Mouse (Mus musculus) CD4-positive helper T cell, adult 2 months (primary cell): ENCODE results near the gene Arhgef28.

Experiments
- DNase-seq: peaks from one replicate; pipeline ENCODE4 v3.0.0-alpha.2; 2012; ENCODE audit warnings: low read depth, missing footprints, low spot score

Arhgef28 gene

DNA sequence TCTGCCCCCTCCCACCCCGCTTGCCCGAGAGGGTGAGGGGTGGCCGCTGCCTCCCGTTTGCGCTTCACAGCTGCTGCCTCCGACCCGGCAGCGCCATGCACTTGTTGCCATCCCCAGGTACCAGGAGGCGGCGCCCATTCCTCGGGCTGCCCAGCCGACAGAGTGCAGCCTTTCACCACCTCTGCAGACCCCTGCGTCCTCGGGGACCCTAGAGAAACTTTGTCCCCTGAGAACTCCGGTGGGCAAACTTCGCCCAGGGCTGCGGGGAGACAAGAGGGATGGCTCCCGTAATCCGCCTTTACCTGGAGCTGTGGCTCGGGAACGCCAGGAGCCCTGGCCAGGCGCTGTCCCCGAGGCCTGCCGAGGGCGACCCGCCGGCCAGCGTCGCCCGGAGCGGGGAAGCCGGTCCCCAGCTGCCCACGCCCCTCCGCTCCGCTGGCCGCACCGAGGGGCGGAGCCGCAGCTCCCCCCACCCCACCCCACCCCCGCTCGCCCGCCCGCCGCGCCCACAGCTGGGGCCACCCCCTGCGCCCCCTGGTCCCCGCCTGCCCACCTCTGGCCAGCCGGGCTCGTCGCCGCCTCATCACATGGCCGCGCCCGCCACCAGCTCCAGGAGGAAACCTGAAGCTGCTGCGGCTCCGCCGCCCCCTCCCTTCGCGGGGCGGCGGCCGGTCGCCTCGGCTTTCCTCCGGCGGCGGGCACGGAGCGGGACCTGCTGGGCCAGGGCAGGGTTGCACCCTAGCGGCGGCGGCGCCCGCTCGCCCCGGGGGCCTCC, at the start of gene Arhgef28:
TSS of gene Arhgef28 (minus strand) at position 669 of the 775 bp plus-strand sequence.
- DNase-seq = peak; percentile 24

DNA sequence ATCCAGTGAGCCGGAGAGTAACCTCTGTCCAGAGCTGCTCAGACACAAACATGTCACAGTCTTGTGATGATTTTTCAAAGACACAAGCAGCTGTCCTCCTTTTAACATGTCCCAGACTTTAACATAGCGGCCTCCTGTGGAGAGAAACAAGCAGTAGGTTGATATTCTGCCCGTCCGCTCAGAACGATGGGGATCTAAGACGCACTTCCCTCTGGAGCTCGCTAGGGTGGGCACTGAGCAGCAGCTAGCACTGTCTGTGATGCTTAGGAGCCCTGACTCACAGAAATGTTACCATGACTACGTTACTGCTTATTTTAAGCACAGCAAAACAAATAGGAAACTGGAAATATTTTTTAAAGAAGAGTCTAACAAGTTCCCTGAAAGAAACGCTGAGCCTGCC, 48.7 kb upstream of the Arhgef28 start:
- no peak for DNase-seq

DNA sequence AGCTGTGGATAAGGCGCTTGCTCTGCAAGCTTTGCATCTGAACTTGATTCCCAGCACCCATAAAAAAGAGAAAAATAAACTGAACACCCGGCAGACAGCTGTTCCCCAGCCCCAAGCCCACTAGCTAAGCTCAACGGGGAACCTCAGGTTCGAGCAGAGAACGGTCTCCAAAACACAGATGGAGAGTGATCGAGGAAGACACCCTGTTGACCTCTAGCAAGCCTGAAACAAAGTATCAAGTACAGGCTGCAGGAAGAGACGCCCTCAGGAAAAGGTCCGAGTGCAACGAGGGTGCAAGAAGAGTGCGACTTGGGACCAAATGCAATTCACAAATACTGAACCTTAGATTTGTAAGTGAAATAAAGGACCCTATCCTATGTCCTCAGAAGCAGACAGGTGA, 43.4 kb upstream of the Arhgef28 start:
- no peak for DNase-seq

DNA sequence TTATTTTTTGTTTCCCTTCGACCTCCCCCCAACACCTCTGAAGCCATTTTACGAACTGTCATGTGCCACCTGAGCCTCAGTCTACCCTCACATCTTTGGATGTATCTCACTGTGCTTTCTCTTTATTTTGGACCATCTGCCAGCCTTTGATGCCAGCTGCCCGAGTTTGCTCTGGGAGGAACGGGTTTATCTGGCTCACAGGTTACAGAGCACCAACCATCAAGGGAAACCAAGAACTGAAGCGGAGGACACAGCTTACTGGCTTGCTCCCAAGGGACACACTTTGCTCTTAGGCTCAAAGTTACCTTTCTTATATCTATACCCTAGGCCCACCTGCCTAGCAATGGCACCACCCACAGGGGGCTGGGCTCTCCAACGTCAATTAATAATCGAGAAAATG, 39.1 kb upstream of the Arhgef28 start:
- no peak for DNase-seq

DNA sequence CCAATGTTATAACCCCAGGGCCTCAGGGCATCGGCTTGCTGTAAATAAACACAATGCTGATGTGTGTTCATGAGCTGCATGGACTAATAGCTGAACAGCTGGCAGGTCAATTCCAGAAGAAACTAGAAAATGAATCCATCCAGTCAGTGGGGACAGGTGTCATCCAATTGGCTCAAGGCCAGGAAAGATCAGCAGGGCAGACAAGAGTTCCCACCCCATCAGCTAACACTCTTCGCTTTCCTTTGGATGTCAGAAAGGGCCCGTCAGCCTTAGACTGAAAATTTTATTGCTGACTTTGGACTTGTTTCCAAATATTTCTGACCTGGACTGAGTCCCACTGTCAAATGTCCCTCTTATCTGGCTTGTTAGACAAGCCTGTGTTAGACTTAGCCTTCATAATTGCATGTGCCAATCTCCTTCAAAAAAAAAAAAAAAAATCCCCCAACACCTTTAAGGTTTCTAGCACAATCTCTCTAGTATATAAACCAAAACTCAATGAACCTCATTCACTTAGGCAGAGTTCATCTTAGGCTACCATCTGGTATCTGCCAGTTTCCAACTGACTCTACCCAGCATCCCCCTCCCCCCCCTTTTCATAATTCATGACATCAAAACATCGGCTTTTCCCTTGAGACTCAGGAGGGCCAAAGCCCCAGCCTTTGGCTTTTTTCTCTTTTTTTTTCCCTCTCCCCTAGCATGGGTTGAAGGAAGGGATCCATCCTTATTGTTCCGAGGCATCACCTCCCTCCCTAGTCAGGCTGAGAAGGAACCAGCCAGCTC, 38.5 kb upstream of the Arhgef28 start:
- DNase-seq = no peak

DNA sequence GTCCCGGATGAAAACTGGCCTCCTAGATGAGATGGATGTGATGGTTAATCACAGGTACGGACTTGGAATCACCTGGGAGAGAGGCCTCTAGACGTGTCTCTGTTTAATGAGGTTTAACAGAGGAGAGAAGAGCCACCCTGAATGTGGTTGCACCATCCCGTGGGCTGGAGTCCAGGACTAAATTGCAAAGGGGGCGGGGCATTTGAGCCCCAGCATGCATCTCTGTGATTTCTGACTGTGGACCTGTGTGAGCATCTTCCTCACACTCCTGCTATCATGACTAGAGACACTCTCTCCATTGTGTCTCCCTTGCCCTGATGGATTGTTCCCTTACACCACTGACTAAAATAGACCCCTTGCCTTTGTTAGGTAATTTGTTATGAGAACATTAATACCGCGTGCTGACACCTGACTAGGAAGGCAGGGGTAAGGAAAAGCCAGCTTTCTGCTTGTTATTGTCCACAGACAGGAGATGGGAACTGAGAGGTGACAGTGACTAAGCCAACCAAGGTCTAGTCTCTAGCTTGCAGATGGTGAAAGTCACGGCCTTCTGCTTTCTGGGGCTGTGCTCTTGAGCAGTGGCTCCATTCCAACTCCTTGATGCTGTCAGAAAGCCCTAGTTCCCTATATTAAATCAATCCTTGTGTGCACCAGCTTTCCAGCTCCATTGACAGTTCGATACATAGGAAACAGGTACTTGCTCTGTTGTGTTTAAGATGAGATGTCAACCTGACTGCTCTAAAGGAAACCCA, 35.5 kb upstream of the Arhgef28 start:
- no peak for DNase-seq

DNA sequence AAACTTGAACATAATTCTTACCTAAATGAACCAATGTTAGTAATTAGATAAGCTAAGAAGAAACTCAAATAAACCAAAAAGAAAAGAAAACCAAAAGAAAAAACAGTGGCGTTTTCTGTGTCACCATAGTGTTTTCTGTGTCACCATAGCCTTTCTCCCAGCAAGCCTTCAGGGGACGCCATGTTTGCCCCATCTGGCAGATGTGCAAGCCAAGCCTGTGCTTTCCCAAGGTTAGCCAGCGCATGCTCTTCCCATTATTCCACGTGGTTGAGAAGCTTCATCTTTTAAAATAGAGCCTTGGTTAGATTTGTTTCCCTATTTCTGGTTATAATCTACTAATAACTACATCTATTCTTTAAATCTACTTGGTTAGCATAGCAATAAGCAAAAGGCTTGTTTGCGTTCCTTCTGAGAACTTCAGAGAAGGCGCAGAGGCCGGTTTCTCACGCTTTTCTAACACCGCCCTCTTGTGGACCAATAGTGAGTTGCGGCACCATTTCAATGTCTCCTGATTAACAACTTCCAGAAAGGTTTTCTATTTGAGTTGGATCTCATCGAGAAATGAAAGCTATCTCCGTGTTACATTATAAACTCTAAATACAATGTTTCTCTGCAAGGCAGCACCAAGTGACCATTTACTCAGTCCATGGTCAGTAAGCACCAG, 33.9 kb upstream of the Arhgef28 start:
- peak; percentile 46 for DNase-seq

DNA sequence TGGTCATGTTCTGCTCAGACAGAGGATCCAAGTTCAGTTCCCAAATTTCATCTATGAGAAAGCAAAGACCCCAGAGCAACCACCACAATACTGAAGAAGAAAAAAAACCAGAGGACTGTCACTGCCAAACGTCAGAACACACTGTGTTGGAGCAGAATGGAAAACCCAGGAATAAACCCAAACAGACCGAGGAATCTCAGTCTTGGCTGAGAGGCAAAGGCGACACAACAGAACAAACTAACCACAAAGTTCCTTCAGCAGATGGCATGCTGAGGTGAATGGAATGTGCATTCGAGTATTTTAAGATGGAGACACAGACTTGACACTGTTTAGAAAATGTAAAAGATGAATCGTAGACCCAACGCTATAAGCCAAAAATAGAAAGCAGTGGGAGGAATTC, 29.2 kb upstream of the Arhgef28 start:
- DNase-seq = no peak

DNA sequence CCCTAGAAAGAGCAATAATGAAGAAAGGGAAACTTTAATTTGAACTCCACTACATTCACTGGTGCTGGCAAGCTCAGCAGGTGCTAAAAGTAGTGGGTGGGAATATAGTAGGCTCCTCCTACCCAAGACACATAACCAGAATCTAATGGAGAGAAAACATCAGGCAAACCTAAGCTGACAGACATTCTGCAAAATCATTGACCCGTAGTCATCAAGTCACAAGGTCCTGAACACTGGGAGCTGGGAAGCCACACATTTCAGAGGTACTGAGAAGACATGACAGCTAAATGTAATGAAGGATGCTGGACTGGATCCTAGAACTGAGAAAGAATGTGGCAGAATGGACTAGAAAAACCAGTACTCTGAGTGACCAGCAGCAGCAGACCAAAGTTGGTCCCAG, 24.3 kb upstream of the Arhgef28 start:
- DNase-seq = no peak

DNA sequence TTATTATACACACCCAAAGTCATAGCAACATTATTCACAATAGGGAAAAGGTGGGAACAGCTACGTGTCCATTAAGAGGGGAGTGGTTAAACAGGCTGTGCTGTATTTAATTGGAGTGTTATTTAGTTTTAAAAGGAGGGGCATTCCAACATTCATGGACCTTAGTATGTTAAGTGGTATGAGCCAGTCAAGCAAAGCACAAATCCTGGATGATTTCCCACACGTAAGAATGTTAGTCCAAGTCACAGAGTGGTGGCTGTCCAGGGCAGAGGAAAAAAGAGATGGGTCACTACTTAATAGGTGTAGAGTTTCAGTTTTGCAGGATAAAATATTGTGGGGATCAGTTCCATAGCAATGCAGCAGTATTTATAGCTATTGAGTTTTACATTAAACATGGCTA, 20.0 kb upstream of the Arhgef28 start:
- no peak for DNase-seq

DNA sequence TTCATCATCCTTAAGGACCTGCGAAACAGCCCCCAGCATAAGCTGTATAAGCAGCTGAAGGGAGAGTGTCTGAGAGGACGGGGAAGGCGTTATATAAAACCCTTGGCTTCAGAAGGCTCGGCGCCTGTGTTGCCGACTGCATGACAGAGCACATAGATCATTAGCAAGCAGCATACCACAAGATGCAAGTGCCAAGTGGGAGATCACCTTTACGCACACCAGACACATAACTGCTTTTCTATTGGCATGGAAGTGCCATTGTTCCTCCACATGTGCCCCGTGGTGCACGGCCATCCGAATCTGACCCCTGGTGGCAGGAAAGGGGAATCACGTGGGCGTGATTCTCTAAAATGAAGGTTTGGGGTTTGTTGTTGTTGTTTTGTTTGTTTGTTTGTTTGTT, 16.6 kb upstream of the Arhgef28 start:
- DNase-seq = peak; percentile 13

DNA sequence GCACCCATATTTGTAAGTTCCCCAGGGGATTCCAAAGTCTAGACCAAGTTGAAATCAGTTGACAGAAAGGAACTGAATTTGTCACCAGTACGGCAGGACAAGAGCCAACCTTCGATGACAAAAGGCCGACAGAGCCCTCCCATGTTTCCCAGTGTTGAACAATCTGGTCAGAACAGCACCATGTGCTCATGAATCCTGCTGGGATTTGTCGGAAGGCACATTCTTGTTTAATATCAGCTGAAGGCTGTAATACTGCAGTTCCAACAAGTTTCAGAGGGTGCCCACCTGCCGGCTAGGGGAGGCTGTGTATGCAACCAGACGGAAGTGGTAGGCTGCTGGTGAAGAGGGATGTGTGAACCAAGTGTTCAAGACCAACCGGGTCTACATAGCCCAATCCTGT, 3.9 kb upstream of the Arhgef28 start:
- DNase-seq = no peak

DNA sequence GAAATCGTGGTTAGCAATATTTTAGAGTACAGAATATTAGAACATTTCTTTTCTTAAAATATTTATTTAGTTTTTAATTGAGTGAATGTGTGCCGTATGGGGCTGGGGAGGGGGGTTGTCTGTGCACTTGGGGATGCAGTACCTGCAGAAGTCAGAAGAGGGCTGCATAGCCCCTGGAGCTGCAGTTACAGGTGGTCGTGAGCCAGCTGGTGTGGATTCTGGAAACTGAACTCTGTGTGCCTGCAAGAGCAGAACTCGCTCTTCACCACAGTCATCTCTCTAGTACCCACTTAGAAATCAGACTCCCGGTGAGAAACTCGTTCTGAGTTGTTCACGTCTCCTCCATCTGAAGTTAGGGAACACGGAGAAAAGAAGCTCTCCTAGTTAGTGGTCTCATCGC, 2.6 kb upstream of the Arhgef28 start:
- DNase-seq = no peak

DNA sequence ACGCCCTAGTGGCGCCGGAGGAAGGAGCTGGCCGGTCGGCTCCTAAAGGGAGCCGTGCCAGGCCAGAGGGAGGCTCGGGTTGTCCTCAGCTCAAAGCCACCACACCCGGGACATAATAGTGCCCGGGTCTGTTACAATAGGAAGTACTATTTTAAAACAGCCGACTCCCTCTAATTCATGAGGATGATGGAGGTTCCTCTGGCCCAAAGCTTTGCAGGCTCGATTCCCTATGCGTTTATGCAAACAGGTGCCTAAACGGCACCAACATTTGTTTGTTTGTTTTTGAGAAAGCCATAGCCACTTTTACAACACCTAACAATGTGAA, 269 bp upstream of the Arhgef28 start:
- DNase-seq = no peak

DNA sequence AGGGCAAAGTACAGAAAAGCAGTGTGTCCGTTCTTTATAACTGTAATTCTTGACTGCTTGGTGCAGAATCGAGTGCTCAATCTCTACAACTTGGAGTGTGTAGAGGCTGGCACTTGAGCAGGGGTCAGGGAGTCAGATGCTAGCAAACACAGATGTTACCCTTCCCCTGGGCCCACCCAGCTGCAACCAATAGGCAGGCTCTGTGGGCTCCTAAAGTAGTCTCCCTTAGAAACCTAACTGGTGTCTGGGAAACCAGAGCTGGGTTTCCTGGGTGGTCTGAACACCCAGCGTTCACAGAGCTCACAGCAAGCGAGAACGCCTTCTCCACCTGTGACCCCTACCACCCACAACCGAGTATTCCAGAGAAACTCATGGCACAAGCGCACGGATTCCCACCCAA, 1.1 kb downstream of the Arhgef28 start:
- DNase-seq = no peak

DNA sequence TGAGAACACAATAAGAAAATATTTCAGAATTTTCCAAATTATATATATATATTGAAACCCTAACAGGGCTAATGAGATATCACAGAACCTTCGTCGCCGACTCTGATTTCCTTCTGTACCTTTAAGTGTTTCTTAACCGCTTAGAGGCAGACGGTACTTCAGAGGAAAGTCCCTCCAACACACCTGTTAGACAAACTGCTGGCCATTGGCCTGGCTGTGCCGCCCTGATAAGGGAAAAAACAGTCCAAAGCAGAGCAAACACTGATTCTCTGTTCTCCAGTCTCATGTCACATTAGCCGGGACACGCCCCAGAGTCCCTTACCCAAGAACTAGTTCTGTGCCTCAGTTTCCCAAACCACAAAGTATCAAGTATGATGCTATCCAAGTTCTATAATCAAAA, 1.9 kb downstream of the Arhgef28 start:
- DNase-seq = no peak

DNA sequence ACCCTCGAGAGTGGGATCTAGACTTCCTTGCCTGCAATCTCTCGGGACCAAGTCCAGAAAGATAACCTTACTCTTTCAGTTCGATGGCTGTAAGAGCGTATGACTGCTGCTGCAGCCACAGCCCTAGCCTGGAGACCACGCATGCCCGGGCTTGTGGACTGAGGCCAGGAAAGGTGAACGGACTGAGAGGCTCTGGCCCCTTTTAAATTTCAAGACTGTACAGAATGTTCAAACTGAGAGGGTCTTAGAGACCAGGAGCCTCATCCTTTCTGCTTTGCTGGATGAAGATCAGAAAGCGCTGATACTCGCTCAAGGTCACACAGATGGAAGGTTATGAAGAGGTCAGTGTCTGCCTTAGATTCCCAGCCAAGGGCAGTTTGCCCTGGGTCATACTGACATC, 4.8 kb downstream of the Arhgef28 start:
- no peak for DNase-seq

DNA sequence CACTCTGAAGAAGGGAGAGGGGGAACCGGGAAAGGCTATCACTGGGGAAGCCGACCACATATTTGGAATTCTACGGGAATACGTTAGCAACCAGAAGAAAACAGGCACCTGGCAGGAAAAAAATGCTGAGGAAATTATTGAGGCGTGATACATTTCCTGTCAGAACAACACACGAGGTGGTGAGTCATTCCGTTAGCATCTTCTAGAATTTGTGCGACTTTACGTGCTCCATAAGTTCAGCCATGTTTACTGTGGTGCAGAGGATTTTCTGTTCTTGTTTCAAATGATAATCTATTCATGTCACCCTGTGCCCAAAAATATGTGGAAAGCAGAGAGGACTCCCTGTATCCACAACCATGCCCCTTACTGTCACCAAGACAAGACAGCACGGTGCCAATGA, 13.6 kb downstream of the Arhgef28 start:
- no peak for DNase-seq

DNA sequence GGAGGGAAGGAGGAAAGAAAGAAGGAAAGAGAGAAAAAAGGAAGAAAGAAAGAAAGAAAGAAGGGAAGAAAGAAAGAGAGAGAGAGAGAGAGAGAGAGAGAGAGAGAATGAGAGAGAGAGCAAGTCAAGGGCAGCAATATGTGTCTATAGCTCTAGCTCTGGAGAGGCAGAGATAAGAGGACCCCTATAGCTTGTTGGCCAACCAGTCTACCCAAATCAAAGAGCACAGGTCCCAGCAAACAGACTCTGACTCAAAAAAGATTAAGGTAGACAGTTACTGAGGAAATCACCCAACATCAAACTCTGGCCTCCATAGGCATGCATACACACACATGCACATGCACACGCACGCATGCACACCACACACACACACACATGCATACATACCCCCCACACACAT, 17.7 kb downstream of the Arhgef28 start:
- DNase-seq = no peak

DNA sequence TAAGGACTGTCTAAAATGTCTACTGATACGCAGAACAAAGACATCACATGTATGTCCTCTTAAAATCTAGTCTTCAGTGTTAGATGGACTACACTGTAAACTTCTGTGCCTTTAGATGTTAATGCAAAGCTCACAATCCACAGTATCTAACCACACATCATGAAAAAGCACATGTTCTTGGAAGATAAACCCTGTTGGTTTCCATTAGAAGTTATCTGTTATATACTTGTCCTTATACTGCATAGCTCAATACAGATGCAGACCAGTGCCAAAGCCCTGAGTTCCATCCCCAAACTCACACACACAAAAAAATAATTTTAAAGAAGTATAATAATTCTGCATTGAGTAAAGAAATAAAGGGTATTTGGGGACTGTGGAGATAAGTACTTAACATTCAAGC, 18.3 kb downstream of the Arhgef28 start:
- no peak for DNase-seq

DNA sequence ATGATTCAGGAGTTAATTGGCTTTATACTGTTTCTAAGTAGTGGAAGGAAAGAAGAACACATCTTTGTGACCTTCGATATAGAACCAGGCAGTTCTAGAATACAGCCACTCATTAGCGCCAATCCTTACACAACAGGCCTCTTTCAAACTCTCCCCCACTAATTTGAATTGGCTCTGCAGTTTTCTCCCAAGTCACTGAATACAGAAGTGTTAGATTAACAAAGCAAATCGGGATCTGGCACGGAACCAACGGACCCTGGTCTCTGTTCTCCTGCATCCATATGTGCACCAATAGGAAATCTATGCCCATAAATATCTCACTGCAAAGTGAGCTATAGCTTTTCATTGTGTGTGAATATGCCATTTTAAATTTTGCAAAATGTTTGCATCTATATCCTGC, 20.1 kb downstream of the Arhgef28 start:
- DNase-seq = no peak

DNA sequence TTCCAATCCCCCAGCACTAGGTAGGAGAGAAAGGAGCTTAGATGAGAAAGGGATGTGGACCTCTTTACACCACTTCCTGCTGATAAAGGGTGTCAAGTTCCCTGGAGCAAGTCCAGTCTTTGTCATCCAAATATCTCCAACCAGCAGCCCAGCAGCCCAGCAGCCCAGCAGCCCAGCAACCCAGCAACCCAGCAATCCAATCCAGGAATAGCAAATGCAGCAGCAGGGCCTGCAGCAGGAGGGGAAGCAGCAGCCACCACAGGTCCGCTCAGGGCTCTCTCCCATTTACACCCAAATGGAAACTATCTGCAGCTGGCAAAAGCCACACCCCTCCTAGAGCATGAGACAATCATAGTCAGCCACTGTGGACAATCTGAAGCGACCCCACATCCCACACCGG, 21.6 kb downstream of the Arhgef28 start:
- DNase-seq = no peak
